Mouse (Mus musculus) right cerebral cortex, postnatal 4 days (tissue): ENCODE results near the gene Abcf1.

Experiments used
- DNase-seq: peaks from one replicate; pipeline ENCODE4 v3.0.0-alpha.2; 2022

Gene Abcf1

DNA sequence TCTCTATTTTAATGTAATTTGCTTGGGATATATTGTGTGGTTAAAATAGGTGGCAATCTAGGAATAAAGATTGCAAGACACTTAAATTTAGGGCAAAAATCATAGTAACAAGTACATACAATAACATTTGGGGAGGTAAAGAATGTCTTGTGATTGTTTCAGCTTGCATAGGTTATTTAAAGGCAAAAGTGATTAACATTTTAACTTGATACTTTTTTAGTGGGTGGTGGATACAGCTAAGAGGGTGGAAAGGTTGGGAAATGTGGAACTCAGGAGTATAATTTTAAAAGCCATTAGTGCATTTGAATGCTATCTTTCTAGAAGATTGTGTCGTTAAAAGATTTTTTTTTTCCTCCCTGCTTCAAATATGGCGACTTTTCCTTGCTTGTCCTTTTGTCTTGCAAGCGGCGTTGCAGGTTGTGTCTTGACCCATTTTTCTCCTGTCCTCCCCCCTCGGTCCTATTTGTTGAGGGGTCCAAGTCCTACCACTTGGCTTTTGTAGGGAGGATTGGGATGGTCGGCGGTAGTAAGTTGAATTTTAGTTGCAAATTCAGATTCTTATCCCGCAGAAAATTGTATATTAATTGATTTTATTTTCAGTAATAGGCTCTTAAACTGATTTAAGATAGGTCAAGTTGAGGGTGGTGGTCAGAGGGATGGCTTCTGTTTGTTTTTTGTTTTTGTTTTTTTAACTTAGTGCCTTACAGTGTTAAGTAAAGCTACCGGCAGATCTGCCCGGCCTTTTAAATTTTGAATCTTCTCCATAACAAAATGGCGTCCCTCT lies 51.1 kb downstream of the Abcf1 start:
- no peak for DNase-seq

DNA sequence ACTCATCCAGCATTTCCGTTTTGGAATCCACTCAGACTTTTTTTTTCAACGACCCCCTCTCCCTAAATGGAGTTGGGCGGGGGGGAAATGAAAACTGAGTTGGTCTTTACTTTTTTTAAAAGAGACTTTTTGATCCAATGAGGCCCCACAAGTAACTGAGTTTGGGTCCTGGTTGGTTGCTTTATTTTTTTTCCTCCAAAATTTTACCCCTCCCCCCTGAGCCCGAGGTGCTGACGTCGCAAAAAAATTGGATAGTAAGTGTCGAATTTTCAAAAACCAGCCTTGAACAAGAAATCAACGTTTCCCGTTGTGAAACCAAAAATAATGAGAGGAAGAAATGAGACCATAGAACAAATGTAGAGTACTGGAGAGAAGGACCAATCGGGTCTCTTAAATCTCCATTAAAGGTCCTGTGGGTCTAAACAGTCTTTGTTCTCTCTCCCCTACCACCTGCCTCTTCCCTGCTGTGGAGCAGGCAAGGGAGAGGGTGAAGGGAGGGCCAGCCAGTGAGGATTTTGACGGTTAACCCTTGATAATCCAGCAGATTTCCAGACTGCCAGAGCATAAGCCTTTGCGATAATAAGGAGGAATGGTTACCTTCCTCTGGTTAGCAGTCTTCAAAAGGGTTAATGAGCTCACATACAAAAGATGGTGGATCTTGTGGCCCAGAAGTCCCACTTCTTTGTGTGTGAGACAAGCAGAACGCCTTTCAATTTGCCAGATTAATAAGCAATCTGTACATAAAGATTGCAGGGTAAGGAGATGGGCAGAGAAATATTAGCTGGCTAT lies 51.9 kb downstream of the Abcf1 start:
- peak; percentile 54 for DNase-seq

DNA sequence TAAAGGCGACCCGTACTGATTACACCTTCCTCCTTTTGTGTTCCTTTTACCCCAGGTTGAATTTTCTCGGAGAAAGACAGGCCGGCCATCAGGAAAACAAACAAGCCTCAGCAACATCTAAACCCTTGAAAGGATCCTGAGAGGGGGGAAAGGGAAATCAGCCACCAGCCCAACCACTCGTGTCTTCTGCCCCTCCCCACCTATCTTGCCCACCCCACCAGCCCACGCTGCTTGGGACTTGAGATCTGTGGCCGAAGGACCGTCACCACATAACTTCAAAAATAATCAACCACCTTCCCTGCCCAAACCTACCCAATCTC lies 52.5 kb downstream of the Abcf1 start:
- no peak for DNase-seq

DNA sequence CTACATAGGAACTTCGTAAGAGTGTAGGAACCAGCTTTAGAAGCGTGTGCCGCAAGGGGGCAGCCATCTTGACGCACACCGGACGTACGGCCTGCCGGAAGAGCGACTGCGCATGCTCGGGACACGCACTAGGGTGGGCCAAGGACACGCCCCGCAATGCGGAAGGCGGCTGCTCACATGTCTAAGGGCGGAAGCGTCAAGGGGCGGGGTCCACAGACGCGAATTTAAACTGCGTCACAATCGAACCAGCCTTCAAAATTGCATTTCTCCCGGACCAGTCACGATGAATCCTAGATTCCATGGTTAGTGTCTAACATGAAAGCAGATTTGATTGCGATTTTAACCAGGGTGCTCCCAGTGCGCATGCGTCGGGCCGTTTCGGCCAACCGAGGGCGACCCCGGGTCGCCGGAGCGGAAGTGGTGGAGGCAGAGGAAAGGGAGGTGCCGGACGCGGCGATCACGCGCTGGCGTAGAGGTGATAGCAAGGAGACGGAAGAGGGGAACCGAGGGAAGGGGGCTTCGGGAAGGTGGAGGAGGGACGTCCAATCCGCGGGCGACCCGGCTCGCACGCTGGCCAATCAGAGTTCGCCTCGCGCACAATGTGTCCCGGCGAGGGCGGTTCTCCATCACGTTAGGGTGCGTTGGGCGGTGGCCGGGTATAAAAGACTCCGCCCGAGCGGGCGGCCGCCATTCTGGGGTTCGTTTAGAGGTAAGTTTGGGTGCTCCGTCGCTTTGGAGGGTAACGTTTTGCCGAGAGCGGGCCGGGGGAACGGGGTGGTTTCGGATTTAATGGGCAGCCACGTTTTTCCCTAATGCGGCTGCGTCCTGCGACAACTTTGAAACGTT lies 53.0 kb downstream of the Abcf1 start, which contains the start of the genes Mrps18b and Ppp1r10:
Gene Mrps18b, minus strand, starts transcription at position 93 of the 846 bp plus-strand sequence.
Gene Ppp1r10, plus strand, starts transcription at position 138 of the 846 bp plus-strand sequence.
- DNase-seq = peak; percentile 97

DNA sequence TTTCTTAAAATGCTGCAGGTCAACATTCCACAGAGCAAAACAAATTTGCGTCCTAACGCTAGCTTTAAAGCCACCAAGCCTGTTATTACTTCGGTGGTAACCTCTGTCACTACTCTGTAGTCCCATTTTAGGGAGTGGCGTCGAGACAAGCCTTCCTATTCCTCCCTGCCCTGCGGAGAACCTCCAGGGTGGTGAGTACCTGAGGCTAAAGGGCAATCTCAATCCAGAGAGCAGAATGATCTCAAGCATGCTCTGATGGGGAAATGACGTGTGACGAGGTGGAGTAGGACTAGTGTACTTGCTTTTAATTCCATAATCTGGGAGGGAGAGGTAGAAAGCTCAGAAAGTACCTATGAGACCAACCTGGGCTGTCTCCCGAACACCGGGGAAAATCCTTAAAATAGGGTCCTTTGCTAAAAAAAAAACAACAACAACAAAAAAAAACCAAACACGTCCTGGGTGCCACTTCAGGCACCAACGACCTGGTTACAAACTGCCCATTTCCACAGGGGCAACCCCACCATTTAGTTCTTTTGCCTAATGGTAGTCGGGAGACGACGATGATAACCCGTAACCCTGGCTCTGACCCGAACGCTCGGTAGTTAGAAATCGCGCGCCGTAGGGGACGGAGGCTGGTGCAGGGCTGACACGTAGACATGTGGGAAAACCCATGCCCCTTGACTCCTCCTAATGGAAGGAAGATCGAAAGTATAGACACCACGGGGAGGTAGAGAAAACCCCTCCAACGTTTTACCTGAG lies 53.8 kb downstream of the Abcf1 start:
- DNase-seq = no peak

DNA sequence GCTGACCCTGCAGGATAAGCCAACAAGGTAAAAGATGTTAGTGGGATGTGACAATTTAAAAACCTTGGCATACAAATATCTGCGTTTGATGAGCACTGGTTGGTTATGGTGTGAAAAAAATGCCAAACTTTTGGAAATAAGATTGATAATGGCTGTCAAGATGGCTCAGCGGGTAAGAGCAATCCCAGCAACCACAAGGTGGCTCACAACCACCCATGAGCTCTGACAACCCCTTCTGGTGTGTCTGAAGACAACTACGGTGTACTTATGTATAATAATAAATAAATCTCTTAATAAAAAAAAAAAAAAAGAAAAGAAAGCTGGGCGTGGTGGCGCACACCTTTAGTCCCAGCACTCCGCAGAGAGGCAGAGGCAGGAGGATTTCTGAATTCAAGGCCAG lies 54.6 kb downstream of the Abcf1 start:
- DNase-seq = no peak

DNA sequence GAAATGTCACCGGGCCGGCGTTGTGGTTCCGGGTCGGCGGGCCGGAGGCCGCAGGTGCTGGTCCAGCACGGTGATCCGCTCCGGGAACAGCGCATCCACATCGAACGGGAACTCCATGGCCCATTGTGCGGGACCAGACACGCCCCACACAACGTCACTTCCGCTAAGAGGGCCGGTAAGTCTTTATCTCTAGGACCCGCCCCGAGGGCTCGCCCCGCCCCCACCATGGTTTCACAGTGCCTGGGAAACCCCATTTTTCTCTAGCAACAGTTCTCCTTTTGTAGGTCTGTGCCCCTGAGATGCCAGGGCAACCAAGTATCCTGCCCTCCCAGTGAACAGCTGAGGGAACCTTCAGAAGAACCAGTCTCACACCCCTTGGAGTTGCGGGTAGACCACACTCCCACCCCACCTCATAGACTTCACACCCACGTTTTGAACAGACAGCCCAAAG lies 59.6 kb downstream of the Abcf1 start, which contains the start of gene Atat1:
Gene Atat1, minus strand, starts transcription at position 157 of the 451 bp plus-strand sequence.
- DNase-seq = peak; percentile 98

DNA sequence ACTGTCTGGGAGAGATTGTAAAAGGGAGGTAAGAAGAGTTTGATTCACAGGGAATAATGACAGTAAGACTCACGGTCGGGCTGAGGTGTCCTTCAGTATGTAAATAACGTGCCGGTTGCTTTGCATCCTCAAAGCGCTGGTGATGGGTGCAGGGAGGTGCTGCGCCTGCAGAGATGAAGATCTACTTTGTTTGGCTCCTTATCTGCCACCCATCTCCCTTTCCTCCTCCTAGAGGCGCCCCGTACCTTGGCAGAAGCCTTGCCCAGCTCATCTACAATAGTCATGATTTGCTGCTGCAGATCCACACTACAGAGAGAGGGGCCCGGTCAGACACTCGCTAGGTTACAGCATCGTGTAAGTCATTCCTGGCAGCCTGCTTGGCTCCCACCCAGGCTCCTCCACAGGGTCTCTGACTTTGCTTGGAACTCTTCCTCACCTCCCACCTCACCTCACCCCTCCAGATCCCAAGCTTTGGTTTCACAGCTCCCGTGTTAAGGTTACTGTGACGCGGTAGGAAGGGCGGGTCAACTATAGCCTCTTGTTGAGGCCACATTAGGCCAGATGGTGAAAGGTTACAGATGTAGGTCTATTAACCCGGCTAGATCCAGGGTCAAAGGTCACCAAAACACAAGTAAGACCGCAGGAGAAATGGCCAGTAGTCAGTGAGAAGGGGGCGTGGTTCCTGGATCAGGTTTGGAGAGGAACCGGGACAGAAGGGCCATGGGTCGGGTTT lies 60.2 kb downstream of the Abcf1 start:
- DNase-seq = no peak

DNA sequence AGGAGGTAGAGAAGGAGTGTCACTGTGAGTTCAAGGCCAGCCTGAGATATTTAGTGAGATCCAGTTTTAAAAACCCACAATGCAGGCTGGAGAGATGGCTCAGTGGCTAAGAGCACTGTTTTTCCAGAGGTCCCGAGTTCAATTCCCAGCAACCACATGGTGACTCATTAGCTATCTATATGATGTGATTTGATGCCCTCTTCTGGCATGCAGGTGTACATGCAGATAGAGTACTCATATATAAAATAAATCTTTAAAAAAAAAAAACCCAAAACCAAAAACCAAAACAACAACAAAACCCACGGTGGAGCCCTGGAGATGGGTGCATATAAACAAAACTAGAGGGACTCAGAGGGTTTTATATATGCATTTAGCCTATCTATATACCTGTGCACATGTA lies 62.0 kb downstream of the Abcf1 start:
- DNase-seq = no peak
